Mouse (Mus musculus): ENCODE results near the gene Srp68. TPM values are rescaled to one million over a fixed set of nuclear protein-coding genes. Genes with fewer than 3 reads are reported as not detected.

The Srp68 gene
- polyA plus RNA-seq, 1 experiment = 83.0 TPM

Other genes starting within 250 kb of the Srp68 start
- 502 TPM for gene H3f3b, start 246.3 kb downstream of the Srp68 start, polyA plus RNA-seq (2012; fragmentation: generic; extraction: Trizol)
- 15.3 TPM for gene Unk, start 243.9 kb downstream of the Srp68 start, polyA plus RNA-seq (2012; fragmentation: generic; extraction: Trizol)
- gene Unc13d, start 196.3 kb downstream of the Srp68 start, polyA plus RNA-seq (2012; fragmentation: generic; extraction: Trizol) = 9.1 TPM
- gene Wbp2, start 187.2 kb downstream of the Srp68 start, polyA plus RNA-seq (2012; fragmentation: generic; extraction: Trizol) = 156 TPM
- 101 TPM for gene Trim47, start 147.0 kb downstream of the Srp68 start, polyA plus RNA-seq (2012; fragmentation: generic; extraction: Trizol)
- gene Trim65, start 143.1 kb downstream of the Srp68 start, polyA plus RNA-seq (2012; fragmentation: generic; extraction: Trizol) = 1.9 TPM
- gene Mrpl38, start 135.3 kb downstream of the Srp68 start, polyA plus RNA-seq (2012; fragmentation: generic; extraction: Trizol) = 141 TPM
- gene Fbf1, start 106.1 kb downstream of the Srp68 start, polyA plus RNA-seq (2012; fragmentation: generic; extraction: Trizol) = 41.7 TPM
- gene Ten1, start 75.4 kb downstream of the Srp68 start, polyA plus RNA-seq (2012; fragmentation: generic; extraction: Trizol) = 61.4 TPM
- gene Acox1, start 75.2 kb downstream of the Srp68 start, polyA plus RNA-seq (2012; fragmentation: generic; extraction: Trizol) = 36.4 TPM
- gene Evpl, start 36.1 kb downstream of the Srp68 start, polyA plus RNA-seq (2012; fragmentation: generic; extraction: Trizol) = 0.14 TPM
- 1.5 TPM for gene Galr2, start 6.7 kb upstream of the Srp68 start, polyA plus RNA-seq (2012; fragmentation: generic; extraction: Trizol)
- 55.0 TPM for gene Exoc7, start 33.0 kb upstream of the Srp68 start, polyA plus RNA-seq (2012; fragmentation: generic; extraction: Trizol)
- gene Foxj1, start 61.2 kb upstream of the Srp68 start, polyA plus RNA-seq (2012; fragmentation: generic; extraction: Trizol) = 0.08 TPM
- 15.2 TPM for gene Rnf157, start 138.8 kb upstream of the Srp68 start, polyA plus RNA-seq (2012; fragmentation: generic; extraction: Trizol)
- 120 TPM for gene Ubald2, start 159.9 kb upstream of the Srp68 start, polyA plus RNA-seq (2012; fragmentation: generic; extraction: Trizol)
- not detected for gene Qrich2, start 192.0 kb upstream of the Srp68 start, polyA plus RNA-seq (2012; fragmentation: generic; extraction: Trizol)
- 78.2 TPM for gene Prpsap1, start 220.0 kb upstream of the Srp68 start, polyA plus RNA-seq (2012; fragmentation: generic; extraction: Trizol)